Mouse (Mus musculus) lung, adult 2 months (tissue): Measurements from ENCODE around the gene Prdx2. TPM values are rescaled to one million over a fixed set of nuclear protein-coding genes. Genes with fewer than 3 reads are reported as not detected.

Experiments used
- DNase-seq: peaks from one replicate; pipeline ENCODE4 v3.0.0; 2022
- H3K4me1 ChIP-seq: fragments of 200-500 bp; 2 replicates; pipeline ENCODE4 v1.6.1; 2011; ENCODE audit warnings: low read length; ENCODE audit not compliant: control insufficient read depth, insufficient read depth
- H3K4me3 ChIP-seq: fragments of 200-500 bp; replicated peaks from 2 replicates; pipeline ENCODE3; 2011; ENCODE audit warnings: low read depth, mild to moderate bottlenecking, control low read depth, low read length; ENCODE audit errors: extremely low read depth
- CTCF ChIP-seq: fragments of 200-500 bp; IDR thresholded peaks from 2 replicates; pipeline ENCODE4 v1.5.1; 2011; ENCODE audit warnings: mild to moderate bottlenecking, low read length, control low read depth; ENCODE audit not compliant: insufficient read depth
- POLR2A ChIP-seq: fragments of 200-500 bp; IDR thresholded peaks from 2 replicates; pipeline ENCODE4 v1.6.1; 2011; ENCODE audit warnings: low read depth, mild to moderate bottlenecking, control low read depth, low read length, borderline replicate concordance; ENCODE audit errors: extremely low read depth
- WGBS: fragments of 180-500 bp; shearing (Covaris S2); methylation state at CpG from one replicate; pipeline ENCODE4 v1.1.7; 2018; 5-methylcytosine and 5-hydroxymethylcytosine counted together
- polyA plus RNA-seq: library from polyadenylated mRNA; depleted of rRNA; stranded (reverse); fragments of >200 nt; gene quantifications from 2 replicates; pipeline ENCODE4 v1.2.3, GENCODE M21; 2012; rRNA removed

The Prdx2 gene
- polyA plus RNA-seq, 1 experiment, result 117 TPM

- Histone ChIP-seq H3K4me3 (no peak overlapping the region), H3K4me1 (no peaks in the 10 kb centered on the region)
- no peak for DNase-seq
- TF ChIP-seq POLR2A, result no peak
- TF ChIP-seq CTCF, result no peak
- WGBS, result 48% methylated on average over 5 of the region's 5 CpGs
Measured at GRCm38 (mm10) chr8:85017209-85017608, 47.8 kb downstream of the Prdx2 start.

- TF ChIP-seq POLR2A, result no peak
- no peak for TF ChIP-seq CTCF
Measured at GRCm38 (mm10) chr8:85021514-85022055, 52.2 kb downstream of the Prdx2 start.

GRCm38 (mm10) chr8:85023846-85024245 lies 54.5 kb downstream of the Prdx2 start:
- Histone ChIP-seq H3K4me3 (no peak overlapping the region), H3K4me1 (peaks cover 8% of the 10 kb centered on the region)
- TF ChIP-seq POLR2A (no peak), CTCF (no peak)
- WGBS, result 96% methylated on average over 3 of the region's 3 CpGs
- DNase-seq, result no peak

More at GRCm38 (mm10) chr8:85021514-85022055, 52.2 kb downstream of the Prdx2 start:
- no peaks in the 10 kb centered on the region; the same call in 1 of the 2 replicates for H3K4me1 ChIP-seq
- no peak overlapping the region for H3K4me3 ChIP-seq
- WGBS, result 86% methylated on average over 3 of the region's 3 CpGs
- no peak for DNase-seq

Other genes starting within 250 kb of the Prdx2 start
- 2.0 and 2.8 TPM in 2 replicates for gene G430095P16Rik, start 246.6 kb upstream of the Prdx2 start, polyA plus RNA-seq
- 80.1 and 96.2 TPM in 2 replicates for gene Nfix, start 169.2 kb upstream of the Prdx2 start, polyA plus RNA-seq
- gene Dand5, start 146.8 kb upstream of the Prdx2 start, polyA plus RNA-seq, result 2.5 and 2.9 TPM in 2 replicates
- 21.3 and 31.7 TPM in 2 replicates for gene Gadd45gip1, start 138.1 kb upstream of the Prdx2 start, polyA plus RNA-seq
- 72.6 and 75.9 TPM in 2 replicates for gene Rad23a, start 128.9 kb upstream of the Prdx2 start, polyA plus RNA-seq
- gene Calr, start 122.7 kb upstream of the Prdx2 start, polyA plus RNA-seq, result 152 and 189 TPM in 2 replicates
- gene Farsa, start 112.6 kb upstream of the Prdx2 start, polyA plus RNA-seq, result 33.8 and 42.4 TPM in 2 replicates
- gene Syce2, start 97.5 kb upstream of the Prdx2 start, polyA plus RNA-seq, result 1.5 and 1.8 TPM in 2 replicates
- gene Gcdh, start 75.7 kb upstream of the Prdx2 start, polyA plus RNA-seq, result 65.8 and 75.3 TPM in 2 replicates
- gene Klf1, start 67.7 kb upstream of the Prdx2 start, polyA plus RNA-seq, result 0.14 and 0.23 TPM in 2 replicates
- gene Dnase2a, start 61.0 kb upstream of the Prdx2 start, polyA plus RNA-seq, result 19.6 and 26.7 TPM in 2 replicates
- 0.34 and 0.41 TPM in 2 replicates for gene Mast1, start 32.2 kb upstream of the Prdx2 start, polyA plus RNA-seq
- gene Rtbdn, start 22.6 kb upstream of the Prdx2 start, polyA plus RNA-seq, result not detected in 2 replicates
- not detected in 2 replicates for gene Gm49661, start 154 bp upstream of the Prdx2 start, polyA plus RNA-seq
- 27.4 and 30.4 TPM in 2 replicates for gene Rnaseh2a, start 180 bp downstream of the Prdx2 start, polyA plus RNA-seq
- gene Junb, start 9.1 kb downstream of the Prdx2 start, polyA plus RNA-seq, result 80.8 and 125 TPM in 2 replicates
- 9.5 and 10.5 TPM in 2 replicates for gene Hook2, start 21.0 kb downstream of the Prdx2 start, polyA plus RNA-seq
- gene Best2, start 44.9 kb downstream of the Prdx2 start, polyA plus RNA-seq, result 0.13 and 0.23 TPM in 2 replicates
- 87.2 and 128 TPM in 2 replicates for gene Asna1, start 55.7 kb downstream of the Prdx2 start, polyA plus RNA-seq
- gene Trir, start 57.2 kb downstream of the Prdx2 start, polyA plus RNA-seq, result 96.9 and 99.1 TPM in 2 replicates
- gene Tnpo2, start 67.3 kb downstream of the Prdx2 start, polyA plus RNA-seq, result 49.1 and 68.3 TPM in 2 replicates
- gene Fbxw9, start 90.5 kb downstream of the Prdx2 start, polyA plus RNA-seq, result 42.5 and 44.7 TPM in 2 replicates
- gene Gm5741, start 98.4 kb downstream of the Prdx2 start, polyA plus RNA-seq, result not detected in 2 replicates
- 45.9 and 49.9 TPM in 2 replicates for gene Dhps, start 102.2 kb downstream of the Prdx2 start, polyA plus RNA-seq
- 97.1 and 120 TPM in 2 replicates for gene Wdr83os, start 111.2 kb downstream of the Prdx2 start, polyA plus RNA-seq
- 21.2 and 33.1 TPM in 2 replicates for gene Wdr83, start 111.7 kb downstream of the Prdx2 start, polyA plus RNA-seq
- gene Man2b1, start 113.7 kb downstream of the Prdx2 start, polyA plus RNA-seq, result 74.1 and 87.1 TPM in 2 replicates
- 0.37 and 0.66 TPM in 2 replicates for gene Zfp791, start 153.5 kb downstream of the Prdx2 start, polyA plus RNA-seq
- not detected in 2 replicates for gene Cks1brt, start 182.3 kb downstream of the Prdx2 start, polyA plus RNA-seq